Mouse (Mus musculus) left cerebral cortex, postnatal 10 days (tissue): ENCODE measurements at regions not wholly inside any gene's neighbourhood (a gene's known extent, or its start where the extent isn't known, plus 50 kb on each side); places are given as distances from the start of the nearest gene placed in this dataset.

ENCODE experiments used
- DNase-seq, 2 experiments: peaks; one replicate each; pipeline ENCODE4 v3.0.0; 2021 to 2022; ENCODE audit warnings: low spot score in 2 of 2, mixed read lengths in 1 of 2; ENCODE audit errors: extremely low spot score in 1 of 2
- intact Hi-C: fragments of 180-260 bp; cut with DNase I; formaldehyde crosslinking; loops from one replicate; pipeline ENCODE4 v1.15.1; 2025

GRCm38 (mm10) chr10:96756355-96757084, 139.7 kb downstream of the Btg1 start:
- intact Hi-C loops, result loop anchor here (10.0 kb wide), 1 partner anchor 178 kb away; no protein-coding TSS in a partner anchor
- no peak for DNase-seq

DNA sequence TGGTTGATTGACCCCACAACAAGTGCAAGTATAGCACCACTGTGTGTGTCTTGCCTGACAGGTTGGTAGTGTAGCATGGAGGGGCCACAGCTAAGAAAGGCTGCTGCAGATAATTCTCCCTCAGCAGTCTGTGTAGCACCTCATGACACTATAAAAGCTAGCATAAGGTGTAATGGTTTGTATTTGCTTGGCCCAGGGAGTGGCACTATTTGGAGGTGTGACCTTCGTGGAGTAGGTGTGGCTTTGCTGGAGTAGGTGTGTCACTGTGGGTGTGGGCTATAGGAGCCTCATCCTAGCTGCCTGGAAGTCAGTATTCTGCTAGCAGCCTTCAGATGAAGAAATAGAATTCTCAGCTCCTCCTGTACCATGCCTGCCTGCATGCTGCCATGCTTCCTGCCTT, 140.5 kb downstream of the Btg1 start:
- intact Hi-C loops, result loop anchor here (10.0 kb wide), 1 partner anchor 177 kb away; no protein-coding TSS in a partner anchor
- no peak for DNase-seq

GRCm38 (mm10) chr10:96761601-96762000, 144.8 kb downstream of the Btg1 start:
- no peak for DNase-seq
- intact Hi-C loops, result no loop called here

DNA sequence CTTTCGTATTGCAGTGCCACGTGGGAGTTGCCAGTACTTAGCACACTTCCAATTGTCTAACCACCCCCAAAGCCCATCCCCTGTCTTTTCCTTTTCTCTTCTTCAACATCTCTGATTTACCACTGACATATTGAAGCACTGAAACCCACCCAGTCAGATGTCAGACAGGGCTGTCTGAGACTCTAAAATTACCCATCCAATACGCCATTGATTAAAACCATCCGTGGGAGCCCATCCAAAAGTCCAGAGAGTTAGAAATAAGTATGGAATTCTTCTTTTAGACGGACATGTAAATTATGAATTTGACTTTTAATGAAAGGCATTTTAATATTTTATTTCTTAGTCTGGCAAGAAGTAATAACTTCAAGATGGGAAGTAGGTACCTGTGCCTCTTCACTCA, 148.8 kb downstream of the Btg1 start:
- DNase-seq, result no peak
- intact Hi-C loops, result no loop called here

- intact Hi-C loops, result no loop called here
Measured at GRCm38 (mm10) chr10:96778220-96778619, 161.4 kb downstream of the Btg1 start.

DNA sequence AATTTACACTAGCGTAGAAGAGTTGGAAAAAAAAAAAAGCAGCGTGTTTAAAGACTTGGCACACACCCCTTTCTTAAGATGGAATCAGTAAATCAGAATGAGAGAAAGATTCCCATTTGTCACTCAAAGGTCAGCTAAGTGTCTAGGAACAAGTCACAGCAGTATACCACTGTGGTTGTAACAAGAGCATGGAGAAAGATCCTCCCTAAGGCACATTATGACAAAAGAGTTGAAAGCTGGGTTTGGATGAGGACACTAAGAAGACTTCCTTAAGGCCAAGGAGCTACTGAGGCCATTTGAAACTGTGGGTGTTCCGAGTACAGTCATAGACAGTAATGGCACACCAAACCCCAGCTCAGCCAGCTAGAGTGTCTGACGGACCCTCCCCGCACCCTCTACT, 167.2 kb downstream of the Btg1 start:
- intact Hi-C loops, result no loop called here

More at GRCm38 (mm10) chr10:96778220-96778619, 161.4 kb downstream of the Btg1 start:
- no peak for DNase-seq

GRCm38 (mm10) chr10:96786903-96787571, 170.2 kb downstream of the Btg1 start:
- intact Hi-C loops, result no loop called here
- no peak for DNase-seq

More for the DNA sequence above, 167.2 kb downstream of the Btg1 start:
- DNase-seq, result no peak

GRCm38 (mm10) chr10:96787572-96787946, 170.8 kb downstream of the Btg1 start:
- intact Hi-C loops, result no loop called here
- DNase-seq, result no peak

DNA sequence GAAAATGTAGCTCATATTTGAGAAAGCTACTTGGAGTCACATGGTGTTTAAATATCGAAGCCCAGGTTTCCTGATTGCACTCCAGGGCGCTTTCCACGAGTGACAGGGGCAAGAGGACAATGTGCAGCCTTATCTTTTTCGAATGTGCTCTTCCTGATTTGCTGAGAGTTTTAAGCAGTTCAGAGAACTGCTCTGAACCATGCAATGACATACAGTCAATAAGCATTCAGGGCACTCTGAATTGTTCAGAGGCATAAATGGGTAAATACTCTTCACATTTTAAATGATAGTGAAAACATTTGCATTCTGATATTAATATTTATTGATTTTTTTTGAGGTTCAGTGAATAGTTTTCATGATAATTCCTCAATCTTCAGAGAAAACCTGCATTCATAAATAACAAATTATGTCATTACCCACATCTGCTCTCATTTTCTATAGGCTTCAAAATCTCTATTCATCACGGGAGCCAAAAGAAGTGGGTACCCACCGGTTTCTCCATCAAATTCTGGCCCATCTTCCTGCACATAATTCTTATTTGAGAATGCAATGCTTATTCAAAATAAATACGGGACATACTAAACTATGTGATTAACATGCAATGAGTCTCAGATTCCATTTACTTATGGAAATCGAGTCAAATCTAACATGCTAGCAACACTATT, 171.7 kb downstream of the Btg1 start:
- intact Hi-C loops, result no loop called here
- no peak for DNase-seq

GRCm38 (mm10) chr10:96797116-96797515, 180.3 kb downstream of the Btg1 start:
- intact Hi-C loops, result no loop called here
- DNase-seq, result no peak

DNA sequence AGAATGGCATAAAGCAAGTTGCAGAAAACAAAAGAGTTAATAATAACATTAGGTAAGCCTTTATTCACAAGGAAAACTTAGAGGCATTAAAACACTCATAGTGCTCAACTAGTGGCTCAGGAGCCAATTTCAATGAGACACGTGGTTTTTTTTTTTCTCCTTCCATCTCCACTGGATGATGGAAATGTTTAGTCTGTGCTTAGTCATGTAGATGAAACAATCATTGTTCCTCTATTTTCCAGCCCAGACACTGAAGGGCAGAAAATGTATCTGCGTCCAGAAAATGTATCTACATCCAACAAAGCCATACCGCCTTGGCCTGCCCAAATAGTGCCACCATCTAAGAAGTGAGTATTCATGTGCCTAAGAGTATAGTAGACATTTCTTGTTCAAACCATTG, 184.0 kb downstream of the Btg1 start:
- intact Hi-C loops, result no loop called here
- no peak for DNase-seq

DNA sequence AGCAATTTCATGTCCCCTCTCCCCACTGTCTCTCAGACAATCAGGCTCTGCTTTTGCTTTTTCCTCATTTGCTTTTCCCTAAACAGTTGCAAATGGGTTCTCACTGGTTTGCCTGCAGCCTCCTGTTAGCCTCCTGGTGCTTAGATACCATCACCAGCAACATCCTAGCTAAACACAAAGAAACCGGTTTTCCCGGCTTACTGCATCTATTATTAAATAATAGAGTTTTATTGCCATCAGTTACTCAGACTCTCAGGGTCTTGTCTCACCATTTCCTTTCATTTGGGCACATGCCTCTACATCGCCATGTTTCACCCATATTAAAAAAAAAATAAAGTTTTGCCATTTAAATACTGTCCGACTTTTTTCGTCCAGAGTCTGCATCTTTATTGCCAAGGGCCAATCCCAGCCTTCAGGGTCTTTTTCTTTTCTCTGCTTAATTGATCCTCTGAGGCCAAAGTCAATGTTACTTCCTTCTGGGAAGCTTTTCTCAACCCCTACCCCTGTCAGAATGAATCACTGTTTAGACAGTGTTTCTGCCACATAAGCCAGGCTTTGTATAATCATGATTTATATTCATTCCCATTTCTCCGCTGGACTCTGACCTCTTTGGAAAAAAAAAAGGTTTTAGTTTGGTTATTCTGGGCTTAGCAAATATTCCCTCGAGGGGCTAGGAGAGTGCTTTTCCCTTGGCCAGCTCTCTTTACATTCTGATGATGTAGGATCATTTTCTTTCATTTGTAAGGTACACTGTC, 187.4 kb downstream of the Btg1 start:
- DNase-seq, result no peak

GRCm38 (mm10) chr10:96806579-96806978, 189.8 kb downstream of the Btg1 start:
- DNase-seq, result no peak
- intact Hi-C loops, result no loop called here

More for the DNA sequence above, 187.4 kb downstream of the Btg1 start:
- intact Hi-C loops, result no loop called here

GRCm38 (mm10) chr10:96821852-96822251, 205.0 kb downstream of the Btg1 start:
- no peak for DNase-seq
- intact Hi-C loops, result no loop called here

DNA sequence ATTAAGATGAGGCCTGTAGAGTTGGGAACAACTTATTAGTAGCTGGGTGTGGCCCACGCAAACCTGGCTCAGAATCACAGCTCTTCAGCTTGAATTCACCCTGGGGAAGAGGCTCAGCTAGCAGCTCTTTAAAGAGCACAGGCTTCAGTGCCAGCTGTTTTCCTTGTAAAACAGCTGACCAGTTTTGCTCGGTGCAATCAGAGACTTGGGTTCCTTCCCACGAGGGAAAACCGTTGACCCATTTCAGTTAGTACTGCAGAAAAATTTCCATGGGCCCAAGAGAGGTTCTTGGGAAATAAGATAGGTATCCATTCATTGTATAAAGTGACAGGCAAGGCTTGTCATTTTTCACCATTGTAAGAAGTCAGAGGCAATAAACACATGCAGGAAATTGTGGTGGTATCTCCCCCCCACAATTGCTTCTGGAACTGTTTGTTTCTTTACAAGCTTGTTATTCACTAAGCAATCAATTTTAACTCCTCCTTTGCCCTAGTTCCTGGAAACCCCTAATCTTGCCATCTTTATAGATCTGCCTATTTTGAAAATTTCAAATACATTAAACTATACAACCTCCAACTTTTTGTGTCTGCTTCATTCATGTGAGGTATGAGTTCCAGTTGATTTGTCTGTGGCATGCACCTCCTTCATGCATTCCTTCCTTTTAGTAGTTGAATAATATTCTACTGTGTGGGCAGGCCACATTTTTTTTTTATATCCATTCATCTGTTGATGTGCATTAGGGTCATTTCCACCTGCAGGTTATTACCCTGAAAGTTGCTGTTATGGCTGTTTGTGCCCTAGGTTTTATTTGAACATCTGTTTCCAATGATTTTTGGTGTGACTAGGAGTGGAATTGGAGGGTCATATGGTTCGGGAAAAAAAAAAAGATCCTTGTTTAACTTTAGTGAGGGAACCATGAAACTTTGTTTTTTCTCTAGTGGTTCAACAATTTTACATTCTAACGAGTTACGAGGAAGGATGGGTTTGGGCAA, 205.8 kb downstream of the Btg1 start:
- intact Hi-C loops, result no loop called here
- no peak for DNase-seq

- intact Hi-C loops, result no loop called here
- DNase-seq, result no peak
Measured at GRCm38 (mm10) chr10:96826234-96826788, 209.5 kb downstream of the Btg1 start.

- intact Hi-C loops, result no loop called here
- no peak for DNase-seq
Measured at GRCm38 (mm10) chr10:96827971-96828370, 211.2 kb downstream of the Btg1 start.
